Mouse (Mus musculus) kidney, postnatal 10 days (tissue): ENCODE data around the gene Zfyve21.
A peak's percentile ranks its signal among the peaks of the same experiment; 100 is the strongest.

ENCODE experiments used
- DNase-seq: peaks from one replicate; pipeline ENCODE4 v3.0.0; 2021; ENCODE audit warnings: mixed read lengths

The Zfyve21 gene

DNA sequence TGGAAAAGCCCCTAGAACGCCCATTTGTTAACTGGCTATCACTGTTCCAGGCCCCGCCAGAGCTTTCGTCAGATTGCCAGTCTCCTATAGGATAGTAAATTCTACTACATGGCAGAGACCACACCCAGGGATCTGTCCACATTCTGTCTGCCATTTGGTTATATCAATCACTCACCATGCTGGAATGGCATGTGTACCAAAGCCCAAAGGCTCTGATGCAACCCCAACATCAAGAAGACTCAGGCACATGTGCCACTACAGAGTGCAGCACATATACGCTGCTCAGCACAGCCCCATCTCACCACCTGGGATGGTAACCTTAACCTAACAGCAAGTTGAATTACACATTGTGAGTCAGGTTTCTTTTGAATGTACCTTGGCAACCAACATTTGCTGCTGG is 32.0 kb downstream of the Zfyve21 start:
- DNase-seq: no peak

DNA sequence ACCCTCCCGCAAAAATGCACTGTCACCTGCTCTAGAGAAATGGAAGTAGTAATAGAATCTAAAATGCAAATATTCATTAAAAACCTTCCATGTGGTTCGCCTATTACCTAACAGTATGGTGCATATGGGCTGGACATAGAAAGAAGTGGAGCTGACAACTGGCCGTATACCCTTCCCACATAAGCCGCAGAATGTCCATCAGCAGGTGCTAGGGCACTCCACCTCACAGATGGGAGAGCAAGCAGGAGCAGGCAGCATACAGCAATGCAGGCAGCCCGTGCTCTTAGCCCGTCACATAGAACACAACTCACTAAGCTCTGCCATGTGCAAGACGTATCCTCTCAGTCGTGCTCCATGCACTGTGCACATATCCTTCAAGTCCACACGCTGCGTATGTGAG is 32.8 kb downstream of the Zfyve21 start:
- DNase-seq: no peak

- DNase-seq: no peak
Observed at GRCm38 (mm10) chr12:111848300-111848798, 34.4 kb downstream of the Zfyve21 start.

DNA sequence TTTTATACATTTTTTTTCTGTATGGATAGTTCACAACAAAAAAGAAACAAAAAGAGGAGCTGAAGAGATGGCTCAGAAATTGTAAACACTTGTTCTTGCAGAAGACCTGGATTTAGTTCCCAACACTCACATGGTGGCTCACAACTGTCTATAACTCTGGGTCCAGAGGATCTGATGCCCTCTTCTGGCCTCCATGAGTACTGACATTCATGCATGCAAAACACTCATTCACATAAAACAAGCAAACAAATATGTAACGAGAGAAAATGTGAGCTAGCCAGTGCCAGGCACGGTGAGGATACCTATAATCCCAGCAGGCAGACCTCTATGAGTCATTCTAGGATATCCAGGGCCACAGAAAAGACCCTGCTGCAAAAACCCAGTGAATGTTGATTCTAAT is 37.3 kb downstream of the Zfyve21 start:
- no peak for DNase-seq

- no peak for DNase-seq
Observed at GRCm38 (mm10) chr12:111851745-111852144, 37.8 kb downstream of the Zfyve21 start.

DNA sequence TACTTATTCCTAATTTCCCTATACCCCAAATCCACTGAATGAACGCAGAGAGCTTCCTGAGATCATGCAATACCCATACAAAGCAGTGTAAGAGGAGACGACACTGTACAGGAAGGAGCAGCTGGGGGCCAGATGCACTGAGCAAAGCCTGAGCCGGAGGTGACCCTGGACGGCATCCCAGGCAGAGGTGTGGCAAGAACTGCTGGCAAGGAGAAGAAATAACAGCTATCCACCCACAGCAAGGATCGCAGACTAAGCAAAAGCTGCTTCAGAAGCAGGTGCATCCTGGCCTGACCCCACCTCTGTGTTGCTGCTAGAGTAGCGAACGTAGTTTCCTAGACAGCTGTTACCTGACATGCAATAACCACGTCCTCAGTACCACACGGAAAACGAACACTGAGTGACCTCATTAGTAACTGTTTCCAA is 39.1 kb downstream of the Zfyve21 start:
- peak; percentile 61 for DNase-seq

DNA sequence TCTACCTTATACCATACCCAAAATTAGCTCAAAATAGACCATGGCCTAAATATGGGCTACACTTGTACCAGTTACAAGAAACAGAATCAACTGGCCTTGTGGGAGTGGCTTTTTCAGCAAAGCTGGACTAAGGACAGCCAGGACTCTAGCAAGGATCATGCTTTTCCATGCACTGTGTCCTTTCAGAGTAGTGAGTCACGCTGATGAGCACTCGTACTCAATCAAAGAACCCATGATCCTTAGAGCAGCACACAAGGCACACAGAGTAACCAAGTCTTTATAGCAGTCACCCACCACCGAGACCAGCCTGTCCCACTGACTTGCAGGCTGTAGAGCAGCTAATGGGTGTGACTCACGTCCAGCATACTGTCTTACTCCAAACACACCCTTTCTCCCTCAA is 39.6 kb downstream of the Zfyve21 start:
- no peak for DNase-seq

- DNase-seq: no peak
Observed at GRCm38 (mm10) chr12:111855448-111855847, 41.5 kb downstream of the Zfyve21 start.

DNA sequence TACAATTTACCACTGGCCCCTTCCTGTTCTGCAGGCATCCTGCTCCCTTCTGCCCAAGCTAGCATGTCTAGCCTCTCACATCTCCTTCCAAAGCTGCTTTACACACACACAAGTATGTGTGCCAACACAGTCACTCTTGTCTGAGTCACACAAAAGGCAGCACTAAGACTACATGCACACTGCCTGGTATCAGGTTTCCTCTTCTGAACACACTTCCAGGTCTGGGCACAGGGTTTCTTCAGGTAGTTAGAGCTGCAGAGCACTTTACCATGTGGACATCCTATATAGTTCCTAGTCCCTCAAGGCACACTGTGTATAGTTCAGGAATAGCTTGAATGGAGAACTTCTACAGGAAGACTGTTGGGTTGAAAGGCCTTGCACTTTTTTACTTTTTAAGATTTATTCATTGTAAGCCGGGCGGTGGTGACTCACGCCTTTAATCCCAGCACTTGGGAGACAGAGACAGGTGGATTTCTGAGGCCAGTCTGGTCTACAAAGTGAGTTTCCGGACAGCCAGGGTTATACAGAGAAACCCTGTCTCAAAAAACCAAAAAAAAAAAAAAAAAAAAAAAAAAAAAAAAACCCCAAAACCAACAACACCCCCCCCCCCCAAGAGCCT is 50.3 kb downstream of the Zfyve21 start:
- DNase-seq: no peak

DNA sequence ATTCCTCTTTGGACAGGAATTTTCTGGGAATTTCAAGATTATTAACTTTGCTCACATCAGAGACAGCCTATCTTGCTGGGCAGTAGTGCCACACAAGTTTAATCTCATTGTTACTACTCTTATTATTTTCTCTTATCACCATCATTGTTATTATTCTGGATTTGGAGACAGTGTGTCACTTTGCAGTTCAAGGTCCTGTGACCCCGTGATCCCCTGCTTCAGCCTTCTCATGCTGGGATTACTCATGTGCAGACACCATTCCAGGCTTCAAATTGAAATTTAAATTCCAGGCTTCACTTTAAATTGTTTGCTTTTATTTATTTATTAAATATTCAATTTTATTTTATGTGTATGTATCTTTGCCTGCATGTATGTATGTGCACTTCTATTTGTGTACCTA is 55.8 kb downstream of the Zfyve21 start:
- DNase-seq: no peak

DNA sequence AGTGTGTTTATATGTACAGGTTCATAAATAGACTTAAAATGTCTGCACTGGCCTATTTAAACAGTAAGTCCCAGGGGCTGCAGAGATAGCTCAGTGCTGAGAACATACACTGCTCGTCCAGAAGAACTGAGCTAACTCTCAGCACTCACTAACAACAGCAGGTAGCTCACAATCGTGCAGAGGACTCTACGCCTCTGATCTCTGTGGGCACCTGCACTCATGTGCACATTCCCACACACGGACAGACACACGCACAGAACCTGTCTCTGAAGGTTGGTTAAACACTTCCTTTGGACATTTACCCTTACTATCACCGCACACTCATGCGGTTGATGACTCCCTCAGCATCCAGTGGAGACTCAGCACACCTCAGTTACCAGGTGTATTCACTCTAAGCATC is 56.8 kb downstream of the Zfyve21 start:
- DNase-seq: no peak

- DNase-seq: no peak
Observed at GRCm38 (mm10) chr12:111872079-111872478, 58.1 kb downstream of the Zfyve21 start.

GRCm38 (mm10) chr12:111874601-111875140 is 60.7 kb downstream of the Zfyve21 start:
- no peak for DNase-seq

GRCm38 (mm10) chr12:111875499-111875898 is 61.5 kb downstream of the Zfyve21 start:
- DNase-seq: no peak

DNA sequence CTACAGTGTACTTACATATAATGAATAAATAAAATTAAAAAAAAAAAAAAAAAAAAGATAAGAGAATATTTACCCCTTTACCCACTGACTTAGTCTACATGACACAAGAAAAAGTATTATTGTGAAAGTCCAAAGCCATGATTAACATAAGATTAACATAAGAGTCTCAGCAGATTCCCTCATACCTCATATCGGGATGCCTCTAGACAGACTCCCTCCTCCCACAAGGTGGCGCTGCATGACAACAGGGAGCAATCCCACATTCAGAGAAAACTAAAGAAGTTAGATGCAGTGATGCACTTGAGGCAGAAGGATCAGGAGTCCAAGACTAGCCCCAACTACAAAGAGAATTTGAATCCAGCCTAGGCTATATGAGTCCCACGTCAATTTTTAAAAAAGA is 64.2 kb downstream of the Zfyve21 start:
- DNase-seq: peak; percentile 93
